Mouse (Mus musculus): ENCODE data around the gene Fbln1.
A peak's percentile ranks its signal among the peaks of the same experiment; 100 is the strongest.

Gene Fbln1

GRCm38 (mm10) chr15:85238821-85239745 lies 33.3 kb downstream of the Fbln1 start:
- no peak for DNase-seq (ENCODE audit: low spot score in 2 of 2)

GRCm38 (mm10) chr15:85240086-85240485 lies 34.3 kb downstream of the Fbln1 start:
- DNase-seq (ENCODE audit: low spot score in 2 of 2): no peak

GRCm38 (mm10) chr15:85241856-85242255 lies 36.1 kb downstream of the Fbln1 start:
- no peak for DNase-seq (ENCODE audit: low spot score in 2 of 2)

- no peak for DNase-seq (ENCODE audit: low spot score in 2 of 2)
Measured at GRCm38 (mm10) chr15:85244414-85245161, 38.8 kb downstream of the Fbln1 start.

- no peak for DNase-seq (ENCODE audit: low spot score in 2 of 2)
Measured at GRCm38 (mm10) chr15:85245241-85246010, 39.7 kb downstream of the Fbln1 start.

- DNase-seq (ENCODE audit: low spot score in 2 of 2): no peak
Measured at GRCm38 (mm10) chr15:85246016-85246415, 40.3 kb downstream of the Fbln1 start.

GRCm38 (mm10) chr15:85246936-85247335 lies 41.2 kb downstream of the Fbln1 start:
- no peak for DNase-seq (ENCODE audit: low spot score in 2 of 2)

- no peak for DNase-seq (ENCODE audit: low spot score in 2 of 2)
Measured at GRCm38 (mm10) chr15:85248311-85248710, 42.6 kb downstream of the Fbln1 start.

GRCm38 (mm10) chr15:85249252-85249651 lies 43.5 kb downstream of the Fbln1 start:
- DNase-seq (ENCODE audit: low spot score in 2 of 2): peak in 1 of 2 experiments; percentile 37

- peak in 1 of 2 experiments; percentile 7 for DNase-seq (ENCODE audit: low spot score in 2 of 2)
Measured at GRCm38 (mm10) chr15:85250436-85250835, 44.7 kb downstream of the Fbln1 start.

GRCm38 (mm10) chr15:85252476-85252875 lies 46.7 kb downstream of the Fbln1 start:
- no peak for DNase-seq (ENCODE audit: low spot score in 2 of 2)

GRCm38 (mm10) chr15:85257775-85258429 lies 52.2 kb downstream of the Fbln1 start:
- peak; percentile 71 to 88 for DNase-seq (ENCODE audit: low spot score in 2 of 2)

- no peak for DNase-seq (ENCODE audit: low spot score in 2 of 2)
Measured at GRCm38 (mm10) chr15:85262805-85263204, 57.1 kb downstream of the Fbln1 start.

- peak in 1 of 2 experiments; percentile 80 for DNase-seq (ENCODE audit: low spot score in 2 of 2)
Measured at GRCm38 (mm10) chr15:85266729-85267434, 61.1 kb downstream of the Fbln1 start.

- no peak for DNase-seq (ENCODE audit: low spot score in 2 of 2)
Measured at GRCm38 (mm10) chr15:85267891-85268290, 62.1 kb downstream of the Fbln1 start.

- no peak for DNase-seq (ENCODE audit: low spot score in 2 of 2)
Measured at GRCm38 (mm10) chr15:85272988-85273387, 67.2 kb downstream of the Fbln1 start.

- DNase-seq (ENCODE audit: low spot score in 2 of 2): no peak
Measured at GRCm38 (mm10) chr15:85277221-85277620, 71.5 kb downstream of the Fbln1 start.

- DNase-seq (ENCODE audit: low spot score in 2 of 2): no peak
Measured at GRCm38 (mm10) chr15:85278986-85279385, 73.2 kb downstream of the Fbln1 start.

GRCm38 (mm10) chr15:85282021-85282420 lies 76.3 kb downstream of the Fbln1 start:
- DNase-seq (ENCODE audit: low spot score in 2 of 2): no peak

- no peak for DNase-seq (ENCODE audit: low spot score in 2 of 2)
Measured at GRCm38 (mm10) chr15:85284651-85285050, 78.9 kb downstream of the Fbln1 start.

- DNase-seq (ENCODE audit: low spot score in 2 of 2): no peak
Measured at GRCm38 (mm10) chr15:85294632-85295031, 88.9 kb downstream of the Fbln1 start.

All from thymus, postnatal 10 days (tissue).